Mouse (Mus musculus) neural tube, embryonic 14.5 days (tissue): ENCODE data around the gene Thumpd1. TPM values are rescaled to one million over a fixed set of nuclear protein-coding genes. Genes with fewer than 3 reads are reported as not detected.

Source experiments
- ATAC-seq: fragments of 200-750 bp; cut with Nextera tagmentation; 2 replicates; pipeline ENCODE4 v1.8.0; 2017; ENCODE audit warnings: low read depth, mild to moderate bottlenecking, moderate TSS enrichment, moderate library complexity
- H3K27ac ChIP-seq: fragments of 300-500 bp; sonication (generic); 2 replicates; pipeline ENCODE4 v1.5.1; 2014; ENCODE audit warnings: low read depth, mild to moderate bottlenecking, control low read depth, low read length, moderate library complexity, mixed read lengths
- H3K27me3 ChIP-seq: fragments of 300-500 bp; sonication (generic); 2 replicates; pipeline ENCODE4 v1.6.1; 2014; ENCODE audit warnings: low read length; ENCODE audit not compliant: control insufficient read depth, insufficient read depth
- H3K36me3 ChIP-seq: fragments of 300-500 bp; sonication (generic); 2 replicates; pipeline ENCODE4 v1.6.1; 2014; ENCODE audit warnings: low read length, mixed read lengths; ENCODE audit not compliant: control insufficient read depth, insufficient read depth
- H3K4me1 ChIP-seq: fragments of 300-500 bp; sonication (generic); 2 replicates; pipeline ENCODE4 v1.6.1; 2014; ENCODE audit warnings: low read length; ENCODE audit not compliant: control insufficient read depth, insufficient read depth
- H3K4me2 ChIP-seq: fragments of 300-500 bp; sonication (generic); 2 replicates; pipeline ENCODE4 v1.6.1; 2014; ENCODE audit warnings: mild to moderate bottlenecking, low read depth, low read length, control low read depth
- H3K4me3 ChIP-seq: fragments of 300-500 bp; sonication (generic); 2 replicates; pipeline ENCODE4 v1.5.1; 2014; ENCODE audit warnings: low read depth, low read length, control low read depth, mixed read lengths
- H3K9ac ChIP-seq: fragments of 300-500 bp; sonication (generic); replicated peaks from 2 replicates; pipeline ENCODE4 v1.6.1; 2014; ENCODE audit warnings: low read depth, mild to moderate bottlenecking, control low read depth, low read length, mixed read lengths
- H3K9me3 ChIP-seq: fragments of 300-500 bp; sonication (generic); 2 replicates; pipeline ENCODE4 v1.6.1; 2016; ENCODE audit warnings: low read length; ENCODE audit not compliant: control insufficient read depth
- WGBS: fragments of 180-500 bp; shearing (Covaris S2); extraction: QIAGEN DNeasy Blood & Tissue Kit; methylation state at CpG from one replicate; pipeline ENCODE4 v1.1.7; 2014; 5-methylcytosine and 5-hydroxymethylcytosine counted together
- polyA plus RNA-seq: library from polyadenylated mRNA; unstranded; fragments of >200 nt; fragmentation: Nextera tagmentation; extraction: Ambion mirVana; gene quantifications from 2 replicates; pipeline ENCODE4 v1.2.1, GENCODE M21; 2014

Gene Thumpd1
- 67.8 and 79.0 TPM in 2 replicates for polyA plus RNA-seq

- H3K4me3 ChIP-seq: peak within 1 kb of the TSS; percentile 93
- H3K9ac ChIP-seq: peak within 1 kb of the TSS; percentile 83
- no peaks in the 10 kb centered on the region for H3K27me3 ChIP-seq
- H3K9me3 ChIP-seq: no peaks in the 10 kb centered on the region
- peaks cover 10% of the 10 kb centered on the region for H3K4me1 ChIP-seq
- H3K27ac ChIP-seq: peak within 1 kb of the TSS; percentile 69
- peak; percentile 98 for ATAC-seq
- peak within 1 kb of the TSS; percentile 90 for H3K4me2 ChIP-seq
- peaks cover 34% of the 10 kb centered on the region for H3K36me3 ChIP-seq
- under 1% methylated on average over 60 of the region's 60 CpGs for WGBS
These were observed at the start of gene Thumpd1 for GRCm38 (mm10) chr7:119720253-119720946. Gene Thumpd1, minus strand, starts transcription at chr7:119720798.

- no peaks in the 10 kb centered on the region for H3K36me3 ChIP-seq
- H3K27me3 ChIP-seq: no peaks in the 10 kb centered on the region
- H3K4me1 ChIP-seq: no peaks in the 10 kb centered on the region
- 93% methylated on average over 8 of the region's 8 CpGs for WGBS
- H3K4me2 ChIP-seq: no peak overlapping the region
- ATAC-seq: no peak
- no peak overlapping the region for H3K9ac ChIP-seq
- no peak overlapping the region for H3K4me3 ChIP-seq
- H3K9me3 ChIP-seq: no peaks in the 10 kb centered on the region
- H3K27ac ChIP-seq: no peak overlapping the region
These were observed 49.3 kb upstream of the Thumpd1 start for GRCm38 (mm10) chr7:119769895-119770294.

GRCm38 (mm10) chr7:119766996-119767395 lies 46.4 kb upstream of the Thumpd1 start:
- no peak overlapping the region for H3K9ac ChIP-seq
- 83% methylated on average over 6 of the region's 6 CpGs for WGBS
- H3K27ac ChIP-seq: no peak overlapping the region
- H3K4me2 ChIP-seq: no peak overlapping the region
- no peaks in the 10 kb centered on the region for H3K36me3 ChIP-seq
- no peaks in the 10 kb centered on the region for H3K9me3 ChIP-seq
- ATAC-seq: no peak
- H3K4me1 ChIP-seq: no peaks in the 10 kb centered on the region
- no peaks in the 10 kb centered on the region for H3K27me3 ChIP-seq
- no peak overlapping the region for H3K4me3 ChIP-seq

- Histone ChIP-seq H3K36me3 (no peaks in the 10 kb centered on the region), H3K9ac (no peak overlapping the region), H3K9me3 (no peaks in the 10 kb centered on the region), H3K4me3 (no peak overlapping the region), H3K27me3 (no peaks in the 10 kb centered on the region), H3K27ac (no peak overlapping the region), H3K4me1 (no peaks in the 10 kb centered on the region), H3K4me2 (no peak overlapping the region)
- no peak for ATAC-seq
- 69% methylated on average over 3 of the region's 3 CpGs for WGBS
These were observed 43.8 kb upstream of the Thumpd1 start for GRCm38 (mm10) chr7:119764377-119764776.

- WGBS: 71% methylated on average over 4 of the region's 4 CpGs
- Histone ChIP-seq H3K4me2 (no peak overlapping the region), H3K4me1 (no peaks in the 10 kb centered on the region), H3K36me3 (no peaks in the 10 kb centered on the region), H3K4me3 (no peak overlapping the region), H3K27me3 (no peaks in the 10 kb centered on the region), H3K9me3 (no peaks in the 10 kb centered on the region), H3K27ac (no peak overlapping the region), H3K9ac (no peak overlapping the region)
- ATAC-seq: no peak
These were observed 41.6 kb upstream of the Thumpd1 start for GRCm38 (mm10) chr7:119762166-119762697.

- 80% methylated on average over 11 of the region's 11 CpGs for WGBS
- Histone ChIP-seq H3K9me3 (no peaks in the 10 kb centered on the region), H3K36me3 (no peaks in the 10 kb centered on the region), H3K4me1 (no peaks in the 10 kb centered on the region), H3K4me3 (no peak within 1 kb of the TSS), H3K27ac (no peak within 1 kb of the TSS), H3K9ac (no peak within 1 kb of the TSS), H3K27me3 (no peaks in the 10 kb centered on the region), H3K4me2 (no peak within 1 kb of the TSS)
- no peak for ATAC-seq
These were observed 39.9 kb upstream of the Thumpd1 start, which contains the start of gene Acsm3 for GRCm38 (mm10) chr7:119760527-119760951. Gene Acsm3, plus strand, starts transcription at chr7:119760923.

GRCm38 (mm10) chr7:119753696-119754095 lies 33.1 kb upstream of the Thumpd1 start:
- no peak for ATAC-seq
- 91% methylated on average over 1 of the region's 1 CpGs for WGBS
- Histone ChIP-seq H3K27ac (no peak overlapping the region), H3K4me1 (no peaks in the 10 kb centered on the region), H3K9ac (no peak overlapping the region), H3K36me3 (no peaks in the 10 kb centered on the region), H3K4me2 (no peak overlapping the region), H3K4me3 (no peak overlapping the region), H3K27me3 (no peaks in the 10 kb centered on the region), H3K9me3 (no peaks in the 10 kb centered on the region)

GRCm38 (mm10) chr7:119749942-119750341 lies 29.3 kb upstream of the Thumpd1 start:
- H3K4me2 ChIP-seq: no peak overlapping the region
- H3K27me3 ChIP-seq: no peaks in the 10 kb centered on the region
- H3K27ac ChIP-seq: no peak overlapping the region
- H3K4me3 ChIP-seq: no peak overlapping the region
- H3K9me3 ChIP-seq: no peaks in the 10 kb centered on the region
- H3K4me1 ChIP-seq: no peaks in the 10 kb centered on the region
- no peak for ATAC-seq
- H3K36me3 ChIP-seq: no peaks in the 10 kb centered on the region
- no peak overlapping the region for H3K9ac ChIP-seq
- WGBS: 78% methylated on average over 2 of the region's 2 CpGs

- H3K27ac ChIP-seq: no peak overlapping the region
- WGBS: 92% methylated on average over 1 of the region's 2 CpGs
- no peak overlapping the region for H3K4me3 ChIP-seq
- no peaks in the 10 kb centered on the region for H3K36me3 ChIP-seq
- 0 out of 2 replicates have a peak, but pooled peaks cover 3% of the 10 kb centered on the region for H3K4me1 ChIP-seq
- H3K9ac ChIP-seq: no peak overlapping the region
- ATAC-seq: no peak
- no peaks in the 10 kb centered on the region for H3K27me3 ChIP-seq
- H3K4me2 ChIP-seq: no peak overlapping the region
- no peaks in the 10 kb centered on the region for H3K9me3 ChIP-seq
These were observed 28.2 kb upstream of the Thumpd1 start for GRCm38 (mm10) chr7:119748761-119749160.
